Mouse (Mus musculus) liver, embryonic 13.5 days (tissue): Measurements from ENCODE around the gene Gm26661. TPM values are rescaled to one million over a fixed set of nuclear protein-coding genes. Genes with fewer than 3 reads are reported as not detected.

ENCODE experiments used
- ATAC-seq: fragments of 200-750 bp; cut with Nextera tagmentation; 2 replicates; pipeline ENCODE4 v1.8.0; 2017; ENCODE audit warnings: low read depth, mild to moderate bottlenecking, moderate number of reproducible peaks, moderate library complexity
- DNase-seq: peaks from one replicate; pipeline ENCODE4 v3.0.0; 2022
- H3K27ac ChIP-seq: fragments of 300-500 bp; sonication (generic); 2 replicates; pipeline ENCODE4 v1.5.1; 2015; ENCODE audit warnings: moderate library complexity, mild to moderate bottlenecking, inconsistent platforms
- H3K27me3 ChIP-seq: fragments of 300-500 bp; sonication (generic); 2 replicates; pipeline ENCODE4 v1.6.1; 2015; ENCODE audit warnings: mild to moderate bottlenecking, inconsistent platforms
- H3K36me3 ChIP-seq: fragments of 300-500 bp; sonication (generic); 2 replicates; pipeline ENCODE4 v1.6.1; 2015; ENCODE audit warnings: mild to moderate bottlenecking, inconsistent platforms
- H3K4me1 ChIP-seq: fragments of 300-500 bp; sonication (generic); replicated peaks from 2 replicates; pipeline ENCODE4 v1.6.1; 2015; ENCODE audit warnings: inconsistent platforms
- H3K4me2 ChIP-seq: fragments of 300-500 bp; sonication (generic); 2 replicates; pipeline ENCODE4 v1.6.1; 2015; ENCODE audit warnings: inconsistent platforms, mild to moderate bottlenecking, moderate library complexity
- H3K4me3 ChIP-seq: fragments of 300-500 bp; sonication (generic); replicated peaks from 2 replicates; pipeline ENCODE4 v1.5.1; 2015; ENCODE audit warnings: mild to moderate bottlenecking, inconsistent platforms
- H3K9ac ChIP-seq: fragments of 300-500 bp; sonication (generic); 2 replicates; pipeline ENCODE4 v1.6.1; 2015; ENCODE audit warnings: mild to moderate bottlenecking, inconsistent platforms
- H3K9me3 ChIP-seq: fragments of 300-500 bp; sonication (generic); replicated peaks from 2 replicates; pipeline ENCODE4 v1.6.1; 2016; ENCODE audit warnings: inconsistent platforms
- WGBS: fragments of 180-500 bp; shearing (Covaris S2); methylation state at CpG from one replicate; pipeline ENCODE4 v1.1.7; 2015; ENCODE audit not compliant: insufficient replicate concordance; 5-methylcytosine and 5-hydroxymethylcytosine counted together
- polyA plus RNA-seq: library from polyadenylated mRNA; unstranded; fragments of >200 nt; fragmentation: Nextera tagmentation; extraction: Ambion mirVana; gene quantifications from 2 replicates; pipeline ENCODE4 v1.2.1, GENCODE M21; 2015

Gm26661 gene
- polyA plus RNA-seq, 1 experiment from 2014 or later: not detected

DNA sequence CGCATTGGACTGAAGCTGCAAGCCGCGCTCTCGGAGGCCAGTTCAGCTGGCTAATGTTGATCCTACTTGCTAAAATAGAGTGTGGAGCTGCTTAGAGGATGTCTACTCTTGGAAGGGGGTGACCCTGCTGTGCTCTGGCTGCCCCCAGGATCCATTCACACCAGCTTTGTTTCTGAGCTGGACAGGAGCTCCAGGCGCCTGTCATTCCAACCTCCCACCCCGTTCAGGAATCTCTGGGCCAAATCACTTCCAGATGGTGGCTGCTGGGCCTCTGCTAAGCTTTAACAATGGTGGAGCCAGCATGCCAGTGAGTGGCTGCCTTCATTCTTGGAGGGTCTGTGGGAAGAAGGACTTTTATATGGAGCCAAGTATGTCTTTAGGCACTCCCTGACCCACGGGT, 31.3 kb downstream of the Gm26661 start:
- H3K36me3 ChIP-seq: no peaks in the 10 kb centered on the region
- no peak overlapping the region for H3K4me2 ChIP-seq
- H3K9me3 ChIP-seq: no peaks in the 10 kb centered on the region
- H3K27me3 ChIP-seq: peaks cover 19% of the 10 kb centered on the region
- WGBS: 57% methylated on average over 7 of the region's 7 CpGs
- H3K9ac ChIP-seq: no peak overlapping the region
- no peak for DNase-seq
- H3K27ac ChIP-seq: no peak overlapping the region
- no peak for ATAC-seq
- H3K4me1 ChIP-seq: peaks cover 73% of the 10 kb centered on the region
- H3K4me3 ChIP-seq: no peak overlapping the region

DNA sequence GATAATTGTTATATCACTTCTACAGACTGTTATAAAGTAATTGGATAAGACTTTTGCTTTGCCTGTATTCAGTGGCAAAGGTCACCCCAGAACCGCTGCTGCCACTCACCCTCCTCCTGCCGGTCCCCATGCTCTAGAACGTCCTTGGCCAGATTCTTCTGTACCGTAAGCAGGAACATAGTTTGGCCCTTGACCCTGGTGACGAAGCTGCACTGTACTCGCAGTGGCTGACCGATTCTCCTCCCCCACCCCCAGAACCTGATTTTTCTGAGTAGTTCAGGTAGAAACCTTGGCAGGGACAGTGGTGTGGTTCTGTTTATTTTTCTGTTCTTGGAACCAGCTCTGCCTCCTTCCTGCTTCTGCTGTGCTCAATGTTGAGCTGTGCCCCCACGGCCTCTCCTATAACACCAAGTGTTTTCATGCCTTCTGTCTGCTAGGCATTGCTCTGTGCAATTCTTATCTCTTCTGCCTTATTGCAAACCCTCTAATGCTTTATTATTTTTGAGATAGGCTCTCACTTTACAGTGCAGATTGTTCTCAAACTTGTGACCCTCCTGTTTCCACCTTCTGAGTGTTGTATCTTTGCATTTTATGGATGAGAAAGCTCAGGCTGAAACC, 33.4 kb downstream of the Gm26661 start:
- Histone ChIP-seq H3K9ac (no peak overlapping the region), H3K27ac (peak overlapping the region; percentile 75), H3K4me2 (no peak overlapping the region), H3K27me3 (no peaks in the 10 kb centered on the region), H3K4me3 (no peak overlapping the region), H3K4me1 (peaks cover 56% of the 10 kb centered on the region), H3K9me3 (no peaks in the 10 kb centered on the region), H3K36me3 (no peaks in the 10 kb centered on the region)
- no peak for DNase-seq
- no peak for ATAC-seq
- 47% methylated on average over 8 of the region's 8 CpGs for WGBS

GRCm38 (mm10) chr14:7826151-7826937, 35.0 kb downstream of the Gm26661 start:
- 35% methylated on average over 10 of the region's 10 CpGs for WGBS
- H3K36me3 ChIP-seq: 0 out of 2 replicates have a peak, but pooled peaks cover 4% of the 10 kb centered on the region
- peak overlapping the region; percentile 20; the same call in 1 of the 2 replicates for H3K4me2 ChIP-seq
- peaks cover 48% of the 10 kb centered on the region for H3K4me1 ChIP-seq
- no peak overlapping the region for H3K4me3 ChIP-seq
- H3K27ac ChIP-seq: peak overlapping the region; percentile 75
- DNase-seq (no peak), ATAC-seq (peak; percentile 81)
- H3K9me3 ChIP-seq: no peaks in the 10 kb centered on the region; the same call in 1 of the 2 replicates
- H3K27me3 ChIP-seq: no peaks in the 10 kb centered on the region
- H3K9ac ChIP-seq: no peak overlapping the region; the same call in 1 of the 2 replicates

DNA sequence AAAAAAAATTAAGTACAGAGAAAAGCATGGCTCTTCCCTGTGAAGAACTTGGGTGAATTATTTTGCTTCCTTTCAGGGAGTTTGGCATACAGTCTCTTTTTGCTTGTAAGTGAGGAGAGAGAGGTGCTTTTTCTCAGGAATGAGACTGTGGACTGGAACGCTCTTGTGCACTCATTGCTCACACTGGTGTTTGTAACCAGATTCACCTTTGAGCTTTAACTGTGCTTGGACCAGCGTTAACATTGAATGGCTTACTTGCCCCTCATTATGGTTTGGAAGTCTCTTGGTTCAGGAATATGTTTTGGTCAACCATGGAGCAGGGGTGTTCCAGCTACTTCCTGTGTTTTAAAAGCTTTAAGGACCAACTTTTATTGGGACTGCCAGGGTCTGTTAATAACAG, 37.8 kb downstream of the Gm26661 start:
- Histone ChIP-seq H3K27ac (peak overlapping the region; percentile 43), H3K4me1 (peaks cover 37% of the 10 kb centered on the region)
- DNase-seq: no peak

GRCm38 (mm10) chr14:7831770-7832439, 40.5 kb downstream of the Gm26661 start:
- DNase-seq (no peak), ATAC-seq (no peak)
- no peaks in the 10 kb centered on the region; the same call in 1 of the 2 replicates for H3K9me3 ChIP-seq
- H3K4me1 ChIP-seq: peaks cover 17% of the 10 kb centered on the region
- no peak overlapping the region for H3K27ac ChIP-seq
- H3K36me3 ChIP-seq: 0 out of 2 replicates have a peak, but pooled peaks cover 4% of the 10 kb centered on the region
- no peak overlapping the region for H3K4me2 ChIP-seq
- no peak overlapping the region for H3K9ac ChIP-seq
- 33% methylated on average over 1 of the region's 1 CpGs for WGBS
- H3K27me3 ChIP-seq: no peaks in the 10 kb centered on the region
- H3K4me3 ChIP-seq: no peak overlapping the region

More for the DNA sequence above, 37.8 kb downstream of the Gm26661 start:
- no peak overlapping the region for H3K9ac ChIP-seq
- no peaks in the 10 kb centered on the region for H3K27me3 ChIP-seq
- H3K4me3 ChIP-seq: no peak overlapping the region
- no peak overlapping the region for H3K4me2 ChIP-seq
- ATAC-seq: no peak
- H3K36me3 ChIP-seq: 0 out of 2 replicates have a peak, but pooled peaks cover 4% of the 10 kb centered on the region
- 67% methylated on average over 2 of the region's 2 CpGs for WGBS
- H3K9me3 ChIP-seq: no peaks in the 10 kb centered on the region; the same call in 1 of the 2 replicates

DNA sequence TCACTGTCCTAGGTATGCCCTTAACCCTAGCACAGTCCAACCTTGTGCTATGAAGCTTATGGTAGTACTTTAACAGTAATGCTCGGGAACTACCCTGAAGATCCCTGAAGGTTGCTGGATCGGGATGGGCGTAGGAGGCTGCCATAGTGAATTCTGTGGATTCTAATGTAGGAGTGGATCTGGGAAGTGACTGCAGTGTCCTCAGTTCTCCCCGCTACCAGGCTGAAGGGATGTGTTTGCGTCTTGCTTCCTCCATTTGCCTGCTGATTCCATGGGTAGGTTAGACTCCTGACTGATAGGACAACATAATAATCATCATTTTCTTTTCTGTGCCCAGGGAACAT, 41.0 kb downstream of the Gm26661 start:
- 77% methylated on average over 5 of the region's 5 CpGs for WGBS
- Histone ChIP-seq H3K27ac (no peak overlapping the region), H3K9me3 (no peaks in the 10 kb centered on the region; the same call in 1 of the 2 replicates), H3K9ac (no peak overlapping the region), H3K36me3 (0 out of 2 replicates have a peak, but pooled peaks cover 4% of the 10 kb centered on the region), H3K4me3 (no peak overlapping the region), H3K4me1 (peaks cover 12% of the 10 kb centered on the region), H3K4me2 (no peak overlapping the region), H3K27me3 (no peaks in the 10 kb centered on the region)
- ATAC-seq (no peak), DNase-seq (no peak)

GRCm38 (mm10) chr14:7833458-7833857, 42.1 kb downstream of the Gm26661 start:
- Histone ChIP-seq H3K4me1 (peaks cover 13% of the 10 kb centered on the region), H3K4me3 (no peak overlapping the region), H3K27me3 (no peaks in the 10 kb centered on the region), H3K9ac (no peak overlapping the region), H3K27ac (no peak overlapping the region), H3K9me3 (no peaks in the 10 kb centered on the region; the same call in 1 of the 2 replicates), H3K36me3 (0 out of 2 replicates have a peak, but pooled peaks cover 4% of the 10 kb centered on the region), H3K4me2 (no peak overlapping the region)
- WGBS: 47% methylated on average over 4 of the region's 4 CpGs
- no peak for ATAC-seq
- DNase-seq: no peak

DNA sequence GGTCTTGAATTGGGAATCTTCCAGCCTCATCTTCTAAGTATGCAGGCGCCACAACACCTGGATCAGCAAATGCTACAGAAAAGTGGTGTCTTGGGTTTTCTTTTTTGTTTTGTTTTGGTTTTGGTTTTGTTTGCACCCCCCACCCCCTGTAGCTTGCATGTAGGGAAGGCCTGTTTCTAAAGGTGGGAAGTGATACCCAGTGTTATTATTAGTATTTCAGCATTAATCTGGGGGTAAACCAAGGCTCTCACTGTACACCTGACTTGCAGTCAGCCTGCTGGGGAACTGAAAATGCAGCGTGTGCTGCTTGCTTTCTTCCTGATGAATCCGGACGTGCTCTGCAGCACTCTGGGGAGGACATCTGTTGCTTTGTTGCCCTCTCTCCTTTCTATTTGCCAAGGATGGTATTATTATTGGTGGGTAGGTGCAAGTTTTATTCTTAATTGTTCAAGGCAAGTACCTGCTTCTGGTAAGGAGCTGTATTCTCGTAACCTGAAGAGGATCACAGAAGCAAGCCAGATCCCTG, 47.2 kb downstream of the Gm26661 start:
- Histone ChIP-seq H3K9me3 (no peaks in the 10 kb centered on the region), H3K9ac (no peak overlapping the region), H3K27ac (no peak overlapping the region), H3K36me3 (no peaks in the 10 kb centered on the region), H3K27me3 (no peaks in the 10 kb centered on the region), H3K4me2 (no peak overlapping the region), H3K4me1 (peaks cover 19% of the 10 kb centered on the region), H3K4me3 (no peak overlapping the region)
- 71% methylated on average over 5 of the region's 5 CpGs for WGBS
- no peak for ATAC-seq
- no peak for DNase-seq

- H3K27me3 ChIP-seq: no peaks in the 10 kb centered on the region
- DNase-seq (no peak), ATAC-seq (no peak)
- no peak overlapping the region for H3K9ac ChIP-seq
- no peak overlapping the region for H3K4me3 ChIP-seq
- H3K4me1 ChIP-seq: peaks cover 19% of the 10 kb centered on the region
- H3K9me3 ChIP-seq: no peaks in the 10 kb centered on the region
- no peak overlapping the region for H3K4me2 ChIP-seq
- 53% methylated on average over 8 of the region's 8 CpGs for WGBS
- H3K36me3 ChIP-seq: no peaks in the 10 kb centered on the region
- H3K27ac ChIP-seq: no peak overlapping the region
Observed at GRCm38 (mm10) chr14:7839950-7840514, 48.6 kb downstream of the Gm26661 start.
